Mouse (Mus musculus) granulocyte monocyte progenitor cell, adult 5-6 weeks (primary cell): Measurements from ENCODE around the gene Kif19a. TPM values are rescaled to one million over a fixed set of nuclear protein-coding genes. Genes with fewer than 3 reads are reported as not detected.

Experiments used
- ATAC-seq: replicated peaks from 2 replicates; pipeline ENCODE4 v1.8.0; 2016; ENCODE audit warnings: mild to moderate bottlenecking, moderate TSS enrichment, inconsistent platforms; ENCODE audit not compliant: poor library complexity, severe bottlenecking
- total RNA-seq, 2 experiments: library from RNA; stranded (forward) in 1 of 2; stranded (reverse) in 1 of 2; fragments of 200-712, 200-1000 nt in 1 of 2; fragments of >200 nt in 1 of 2; fragmentation: Nextera tagmentation in 1 of 2; gene quantifications; 2 replicates each; pipeline ENCODE4 v1.2.3; 2014 to 2017

The Kif19a gene
- 1.3 TPM in 1 of 2 replicates, not detected in the other for total RNA-seq (2014; fragmentation: Nextera tagmentation)
- total RNA-seq (2017): not detected in 2 replicates

DNA sequence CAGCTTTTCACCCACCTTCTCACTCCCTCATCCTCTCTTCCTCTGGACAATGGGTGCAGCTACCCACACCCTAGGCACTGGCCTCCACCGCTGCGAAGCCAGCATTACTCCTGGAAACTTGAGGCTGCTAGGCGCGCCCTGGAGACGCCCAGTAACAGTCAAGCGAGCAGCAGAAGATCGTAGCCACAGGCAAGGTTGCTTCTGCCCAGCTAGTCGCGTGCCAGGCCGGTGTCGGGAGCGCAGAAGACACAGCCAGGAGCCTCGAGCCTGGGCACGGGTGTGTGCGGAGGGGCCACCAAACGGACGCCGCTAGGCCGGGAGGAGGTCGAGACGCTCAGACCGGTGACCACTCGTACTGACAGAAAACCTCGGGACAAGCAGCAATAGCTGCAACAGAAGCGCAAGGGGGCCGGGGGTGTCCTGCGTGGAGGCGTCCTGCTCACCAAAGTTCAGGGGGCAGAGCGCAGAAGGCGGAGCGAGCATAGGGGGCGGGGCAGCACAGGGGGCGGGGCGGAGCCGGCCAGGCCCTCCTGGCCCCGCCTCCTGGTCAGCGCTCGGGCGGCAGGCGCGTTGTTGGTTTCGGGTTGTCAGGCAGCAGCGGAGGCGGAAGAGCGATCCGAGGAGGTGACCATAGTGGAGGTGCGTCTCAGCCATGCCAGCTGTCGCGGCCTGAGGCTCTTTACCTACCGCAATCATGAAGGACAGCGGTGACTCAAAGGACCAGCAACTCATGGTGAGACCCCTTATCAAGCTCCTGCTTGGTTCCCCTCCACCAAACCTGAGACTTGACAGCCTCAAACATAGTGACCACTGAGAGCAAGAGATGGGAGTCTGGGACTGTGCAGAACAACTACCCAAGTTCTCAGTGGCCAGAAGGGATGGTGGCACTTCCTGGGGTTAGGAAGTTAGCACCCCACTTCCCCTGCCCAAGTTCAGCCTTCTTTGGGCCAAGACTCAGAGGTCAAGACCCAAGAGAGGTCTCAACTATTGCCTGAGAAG is at the start of gene Kif19a:
Kif19a (plus strand) TSS at position 569 of the 999 bp plus-strand sequence.
- peak; percentile 84 for ATAC-seq

DNA sequence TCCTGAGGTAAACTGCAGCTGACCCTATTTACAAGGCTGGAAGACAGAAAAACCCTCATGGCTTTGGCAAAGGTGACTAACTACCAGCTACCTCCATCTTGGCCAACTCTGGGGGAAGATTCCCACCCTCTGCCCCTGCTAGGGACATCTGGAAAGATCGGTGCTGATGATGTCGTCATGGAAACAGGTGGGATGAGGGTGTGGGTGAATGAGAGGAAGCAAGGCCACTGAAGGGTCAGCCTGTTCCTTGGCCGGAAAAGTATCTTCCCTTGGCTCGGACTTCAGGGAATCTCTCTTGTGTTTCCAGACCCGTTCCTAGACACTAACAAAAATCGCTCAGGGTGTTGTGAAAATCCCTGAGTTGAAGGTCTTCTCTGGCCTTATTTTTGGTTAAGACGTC is 49.7 kb upstream of the Kif19a start:
- ATAC-seq: no peak

DNA sequence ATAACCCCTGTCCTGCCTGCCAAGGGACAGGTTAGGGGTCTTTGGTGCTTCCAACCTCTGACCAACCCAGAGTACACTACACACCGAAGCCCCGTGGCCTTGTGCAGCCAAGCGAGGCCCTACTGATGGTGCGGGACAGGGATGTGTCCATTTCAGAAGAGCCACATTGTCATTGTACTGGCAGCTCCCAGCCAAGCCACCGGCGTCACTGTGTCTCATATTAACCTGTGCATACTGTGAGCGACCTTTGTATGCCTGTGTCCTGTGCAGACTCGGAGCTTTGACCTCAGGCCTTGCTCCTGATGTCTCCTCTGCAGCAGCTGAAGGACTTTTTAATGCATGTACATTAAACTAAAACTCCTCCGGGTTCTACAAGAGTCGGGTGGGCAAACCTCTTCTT is 44.7 kb upstream of the Kif19a start:
- ATAC-seq: no peak

DNA sequence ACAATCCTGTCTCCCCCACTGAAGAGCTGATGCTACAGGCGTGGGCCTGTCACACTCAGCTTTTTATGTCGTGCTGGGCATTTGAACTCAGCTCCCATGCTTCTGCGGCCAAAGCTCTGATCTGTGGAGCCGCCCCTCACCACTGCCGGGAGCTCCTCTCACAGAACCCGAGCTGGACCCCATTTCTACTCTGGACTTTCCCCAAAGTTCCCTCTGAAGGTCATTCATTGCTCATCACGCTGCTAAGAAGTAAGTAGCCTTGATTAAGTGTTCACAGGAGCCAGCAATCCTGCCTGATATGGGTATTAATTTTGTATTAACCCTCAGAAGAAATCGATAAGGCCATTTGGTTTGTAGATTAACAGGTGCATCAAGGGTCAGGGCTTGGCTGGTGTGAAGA is 42.8 kb upstream of the Kif19a start:
- ATAC-seq: no peak

DNA sequence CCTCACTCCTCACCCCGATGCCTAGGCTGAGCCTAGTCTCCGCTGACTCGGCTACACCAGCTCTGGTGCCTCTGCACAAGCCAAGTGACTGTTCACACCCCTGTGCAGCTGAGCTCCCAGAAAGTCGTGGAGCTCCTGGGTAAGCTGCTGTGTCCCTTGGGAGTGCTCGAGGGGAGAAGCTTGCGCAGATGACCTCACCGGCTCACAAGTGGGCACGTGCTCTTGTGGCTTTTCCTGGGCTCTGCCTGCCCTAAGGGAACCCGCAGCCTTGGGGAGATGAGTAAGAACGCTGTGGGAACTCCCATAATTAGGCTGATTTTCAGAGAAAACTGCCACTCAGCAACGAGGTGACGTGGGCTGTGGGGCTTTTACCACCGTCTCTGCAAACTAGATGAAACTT is 42.2 kb upstream of the Kif19a start:
- no peak for ATAC-seq

DNA sequence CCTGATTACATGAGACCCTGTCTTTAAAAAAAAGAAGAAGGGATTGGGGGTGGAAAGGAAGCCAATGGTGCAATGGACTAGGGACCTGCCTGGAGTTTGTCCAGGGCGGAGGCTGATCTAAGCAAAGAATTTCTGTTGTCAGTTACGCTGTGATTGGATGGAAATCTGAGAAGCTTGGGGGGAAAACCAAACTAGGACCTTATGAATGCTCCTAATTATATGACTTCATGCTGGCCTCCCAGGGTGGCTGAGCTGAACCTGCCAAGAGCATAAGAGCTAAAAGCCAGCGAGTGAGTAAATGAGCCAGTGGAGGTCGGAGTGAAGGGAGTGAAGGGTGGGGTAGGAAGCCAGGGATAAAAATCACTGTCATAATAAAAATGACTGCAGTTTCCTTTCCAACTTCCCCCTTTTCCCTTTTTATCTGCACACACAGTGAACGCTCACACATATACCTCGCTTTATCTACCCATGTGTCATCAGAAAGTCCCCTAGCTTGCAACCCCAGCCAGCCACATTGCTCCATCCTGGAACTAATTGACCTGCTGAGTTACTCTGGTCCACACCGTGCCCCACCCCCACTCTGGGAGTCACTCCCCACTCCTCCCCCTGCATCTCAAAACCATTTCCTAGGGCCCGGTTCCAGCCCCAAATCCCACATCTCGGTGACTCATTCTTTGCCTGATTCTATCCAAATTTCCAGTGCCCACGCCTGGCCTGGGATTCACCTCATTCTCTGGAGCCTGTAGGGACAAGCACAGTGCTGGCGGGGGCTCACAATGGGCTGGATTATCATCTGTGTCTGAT is 40.2 kb upstream of the Kif19a start:
- ATAC-seq: peak; percentile 24; the same call in 1 of the 2 replicates

DNA sequence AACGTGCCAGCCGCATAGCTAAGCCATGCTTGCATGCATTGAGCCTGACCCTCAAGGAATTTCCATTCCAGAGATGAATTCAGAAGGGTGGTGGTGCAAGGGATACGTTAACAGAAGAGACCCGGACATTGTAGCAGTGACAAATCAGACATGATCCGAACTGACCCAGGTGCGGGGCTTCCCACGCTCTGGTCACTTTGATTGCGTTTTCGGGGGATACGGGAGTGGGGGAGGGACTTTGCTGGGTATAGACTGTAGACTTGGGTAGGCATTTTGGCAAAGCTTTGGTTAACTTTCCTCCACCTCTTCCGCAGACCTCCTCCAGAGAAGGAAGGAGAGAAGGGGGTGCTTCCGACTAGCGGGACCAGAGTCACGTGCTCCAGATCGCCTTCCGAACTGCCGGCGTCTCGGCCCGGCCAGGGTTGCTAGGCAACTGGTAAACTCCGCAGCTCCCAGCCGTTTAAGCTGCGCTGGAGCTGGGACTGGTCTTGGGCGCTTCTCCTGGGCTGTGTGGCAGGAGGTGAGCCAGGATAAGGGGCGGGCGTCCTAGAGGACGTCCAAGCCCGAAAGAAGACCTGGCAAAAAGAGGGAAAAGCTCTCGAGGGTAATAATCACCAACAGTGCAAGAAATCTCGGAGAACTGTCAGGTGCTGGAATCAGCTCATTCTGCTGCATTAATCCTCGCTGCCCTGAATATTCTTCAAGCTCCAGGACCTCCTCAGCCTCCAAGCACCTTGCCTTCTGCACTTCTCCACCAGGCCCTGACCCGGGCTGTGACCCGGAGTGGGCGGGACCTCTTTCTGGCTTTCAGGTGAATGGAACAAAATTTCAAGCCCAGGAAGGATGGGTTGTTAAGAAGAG is 38.0 kb upstream of the Kif19a start, which contains the start of gene Dnaic2:
Dnaic2 (plus strand) TSS at position 444 of the 861 bp plus-strand sequence.
- peak; percentile 85 for ATAC-seq

DNA sequence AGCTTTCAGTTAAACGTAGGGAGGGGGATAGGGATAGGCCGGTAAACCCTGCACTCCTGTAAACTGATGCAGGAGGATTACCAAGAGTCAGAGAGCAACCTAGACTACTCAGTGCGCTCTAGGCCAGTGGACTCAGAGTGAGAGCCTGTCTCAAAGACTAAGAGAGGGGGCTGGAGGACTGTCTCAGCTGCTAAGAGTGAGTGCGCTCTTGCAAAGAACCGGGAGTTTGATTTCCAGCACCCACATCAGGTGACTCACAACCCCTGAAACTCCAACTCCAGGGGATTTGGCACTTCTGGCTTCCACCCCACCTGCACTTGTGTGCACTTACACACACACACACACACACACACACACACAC is 37.4 kb upstream of the Kif19a start:
- no peak for ATAC-seq

DNA sequence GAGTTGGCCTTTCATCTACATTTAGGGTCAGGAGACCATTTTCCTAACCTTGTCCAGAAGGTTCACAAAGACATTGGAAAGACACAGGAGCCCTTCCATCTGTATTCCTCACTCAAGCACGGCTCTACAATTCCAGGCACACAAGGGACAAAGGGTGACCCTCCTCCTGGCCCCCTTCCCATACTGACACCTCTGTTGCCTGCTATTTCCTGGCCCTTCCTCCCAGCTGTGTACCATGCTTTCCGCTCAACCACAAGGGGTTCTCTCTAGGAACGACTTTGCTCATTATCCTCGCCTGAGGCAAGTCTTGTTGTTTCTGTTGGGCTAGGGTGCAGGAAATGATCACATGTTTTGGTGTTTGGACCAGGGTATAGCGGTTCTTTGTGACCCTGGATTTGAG is 36.9 kb upstream of the Kif19a start:
- ATAC-seq: no peak

DNA sequence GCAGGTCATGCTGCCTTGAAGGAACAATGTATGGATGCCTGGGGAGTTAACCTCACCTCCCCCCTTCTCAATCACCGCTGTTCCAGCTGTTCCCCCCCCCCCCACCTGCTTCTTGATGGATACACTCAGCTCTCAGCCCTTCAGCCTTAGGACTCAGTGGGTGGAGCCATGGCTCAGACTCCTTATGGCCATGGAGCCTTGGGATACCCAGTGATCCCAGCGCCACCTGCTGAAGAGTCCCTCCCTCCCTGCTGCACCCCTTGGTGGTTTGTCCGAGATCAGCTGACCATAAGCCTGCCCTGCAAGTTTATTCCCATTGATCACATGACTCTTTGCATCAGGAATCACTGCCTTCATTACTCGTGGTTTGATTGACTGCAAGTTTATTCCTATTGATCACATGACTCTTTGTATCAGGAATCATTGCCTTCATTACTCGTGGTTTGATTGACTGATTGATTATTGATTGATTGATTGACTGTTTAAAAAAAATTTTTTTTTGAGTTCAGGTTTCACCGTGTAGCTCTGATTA is 35.3 kb upstream of the Kif19a start:
- no peak for ATAC-seq

DNA sequence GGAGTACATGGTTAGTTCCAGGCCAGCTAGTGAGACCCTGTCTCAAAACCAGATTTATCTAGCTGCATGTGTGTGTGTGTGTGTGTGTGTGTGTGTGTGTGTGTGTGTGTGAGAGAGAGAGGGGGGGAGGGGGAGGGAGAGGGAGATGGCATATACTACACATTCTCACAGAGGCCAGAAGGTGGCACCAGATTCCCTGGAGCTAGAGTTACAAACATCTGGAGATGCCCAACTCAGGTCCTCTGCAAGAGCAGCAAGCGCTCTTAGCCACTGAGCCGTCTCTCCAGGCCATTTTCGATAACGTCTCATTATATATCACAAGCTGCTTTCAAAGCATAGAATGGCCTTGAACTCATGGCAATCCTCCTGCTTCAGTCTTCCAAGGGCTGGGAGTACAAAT is 33.5 kb upstream of the Kif19a start:
- ATAC-seq: no peak

DNA sequence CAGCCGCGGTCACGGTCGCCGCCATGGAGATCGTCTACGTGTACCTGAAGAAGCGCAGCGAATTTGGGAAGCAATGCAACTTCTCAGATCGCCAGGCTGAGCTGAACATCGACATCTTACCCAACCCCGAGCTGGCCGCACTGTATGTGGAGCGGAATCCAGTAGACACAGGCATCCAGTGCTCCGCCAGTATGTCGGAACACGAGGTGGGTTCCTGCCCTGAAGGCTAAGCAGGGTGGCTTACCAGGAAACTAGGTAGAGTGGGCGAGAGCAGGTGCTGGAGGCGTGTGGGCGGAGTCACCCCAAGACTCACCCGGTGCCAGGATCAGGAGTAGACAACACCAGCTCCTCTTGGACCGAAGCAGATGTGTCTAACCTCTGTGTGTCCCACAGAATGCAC is 32.3 kb upstream of the Kif19a start:
- ATAC-seq: no peak; the same call in 1 of the 2 replicates

DNA sequence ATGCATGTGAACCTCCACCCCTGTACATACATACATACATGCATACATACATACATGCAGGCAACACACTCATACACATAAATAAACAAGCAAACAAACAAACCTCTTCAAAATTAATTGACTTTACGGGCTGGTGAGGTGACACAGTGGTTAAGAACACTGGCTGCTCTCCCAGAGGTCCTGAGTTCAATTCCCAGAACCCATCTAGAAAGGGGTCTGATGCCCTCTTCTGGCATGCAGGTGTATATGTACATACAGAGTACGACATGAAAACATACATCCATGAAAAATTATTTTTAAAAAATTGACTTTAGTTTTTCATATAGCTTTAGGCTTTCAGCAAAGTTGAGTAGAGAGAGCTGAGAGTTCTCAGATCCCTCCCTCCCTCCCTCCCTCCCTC is 29.1 kb upstream of the Kif19a start:
- no peak for ATAC-seq

DNA sequence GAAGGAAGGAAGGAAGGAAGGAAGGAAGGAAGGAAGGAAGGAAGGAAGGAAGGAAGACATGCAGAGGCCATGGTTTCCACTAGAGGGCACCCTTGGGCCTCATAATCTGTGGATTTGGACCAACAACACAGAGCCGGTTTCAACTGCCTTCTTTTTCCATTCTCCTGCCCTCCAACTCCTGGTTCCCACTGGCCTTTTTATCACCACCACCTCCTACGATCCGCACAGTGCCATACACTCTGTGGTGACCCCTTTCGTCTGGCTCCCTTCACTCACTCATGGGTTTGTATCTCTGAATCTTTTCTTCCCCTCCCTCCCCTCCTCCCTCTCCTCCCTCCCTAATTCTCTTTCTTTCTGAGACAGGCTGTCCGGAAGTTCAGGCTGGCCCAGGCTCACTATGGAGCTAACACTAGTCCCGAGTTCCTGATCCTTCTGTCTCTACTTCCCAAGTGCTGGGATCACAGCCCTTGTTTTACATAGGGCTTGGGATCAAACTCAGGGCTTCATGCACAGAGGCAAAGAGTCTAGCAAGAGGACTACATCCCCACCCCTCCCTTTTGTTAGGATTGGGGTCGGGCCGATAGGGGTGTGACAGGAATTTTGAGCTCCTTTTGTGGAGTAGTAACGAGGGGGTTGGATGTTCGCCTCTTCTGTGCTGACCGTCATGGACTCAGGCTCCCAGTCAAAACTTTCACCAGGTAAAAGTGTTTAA is 28.1 kb upstream of the Kif19a start:
- ATAC-seq: no peak

DNA sequence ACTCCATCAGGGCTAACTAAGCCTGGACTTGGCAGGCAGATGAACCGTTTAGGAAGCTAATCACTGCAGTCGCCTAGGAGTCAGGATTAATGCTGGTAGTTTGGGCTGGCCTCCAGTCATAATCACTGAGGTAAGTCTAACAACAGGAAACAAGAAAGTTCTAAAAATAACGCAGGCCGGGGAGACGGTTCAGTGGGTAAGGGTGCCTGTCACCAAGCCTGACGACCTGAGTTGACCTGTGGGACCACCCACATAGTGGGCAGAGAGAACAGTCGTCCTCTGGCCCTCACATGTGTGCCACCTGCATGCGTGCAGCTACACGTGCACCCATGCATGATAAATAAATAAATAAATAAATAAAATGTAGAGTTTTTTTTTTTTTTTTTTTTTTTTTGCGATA is 24.6 kb upstream of the Kif19a start:
- ATAC-seq: no peak

DNA sequence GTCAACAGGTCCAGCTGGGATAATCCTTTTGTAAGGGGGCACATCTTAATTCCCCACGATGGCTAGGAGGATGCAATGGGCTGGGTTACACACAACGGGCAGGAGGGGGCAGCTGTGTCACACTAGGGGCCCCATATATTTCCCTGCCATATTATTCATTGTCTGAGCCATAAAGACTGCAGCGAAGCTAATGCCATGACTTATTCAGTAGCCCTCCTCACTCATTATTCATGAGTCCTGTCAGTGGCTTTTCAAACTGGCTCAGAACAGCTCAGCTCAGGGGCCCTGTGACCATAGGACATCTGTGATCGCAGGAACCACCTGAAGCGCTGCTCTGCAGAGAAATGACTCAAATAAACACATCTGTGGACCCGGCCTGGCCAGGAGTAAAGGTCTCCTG is 23.7 kb upstream of the Kif19a start:
- no peak for ATAC-seq

DNA sequence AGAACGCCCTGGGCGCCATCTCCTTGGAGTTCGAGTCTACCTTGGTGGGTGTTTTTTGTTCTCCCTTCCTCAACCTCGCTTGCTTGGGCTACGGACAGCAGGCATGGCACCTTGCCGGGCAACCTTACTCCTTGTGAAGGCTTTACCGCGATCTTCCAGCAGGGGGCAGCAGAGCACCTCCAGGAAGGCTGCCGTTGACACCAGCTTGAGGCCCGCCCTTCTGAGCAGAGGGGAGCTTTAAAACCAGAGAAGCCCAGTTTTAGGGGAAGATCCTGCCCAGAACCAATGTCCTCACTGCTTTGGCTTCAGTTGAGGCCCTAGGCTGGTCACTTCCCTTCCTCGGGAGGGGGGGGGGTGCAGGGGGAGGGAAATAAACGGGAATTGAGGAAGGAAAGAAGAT is 20.1 kb upstream of the Kif19a start:
- ATAC-seq: peak; percentile 93

DNA sequence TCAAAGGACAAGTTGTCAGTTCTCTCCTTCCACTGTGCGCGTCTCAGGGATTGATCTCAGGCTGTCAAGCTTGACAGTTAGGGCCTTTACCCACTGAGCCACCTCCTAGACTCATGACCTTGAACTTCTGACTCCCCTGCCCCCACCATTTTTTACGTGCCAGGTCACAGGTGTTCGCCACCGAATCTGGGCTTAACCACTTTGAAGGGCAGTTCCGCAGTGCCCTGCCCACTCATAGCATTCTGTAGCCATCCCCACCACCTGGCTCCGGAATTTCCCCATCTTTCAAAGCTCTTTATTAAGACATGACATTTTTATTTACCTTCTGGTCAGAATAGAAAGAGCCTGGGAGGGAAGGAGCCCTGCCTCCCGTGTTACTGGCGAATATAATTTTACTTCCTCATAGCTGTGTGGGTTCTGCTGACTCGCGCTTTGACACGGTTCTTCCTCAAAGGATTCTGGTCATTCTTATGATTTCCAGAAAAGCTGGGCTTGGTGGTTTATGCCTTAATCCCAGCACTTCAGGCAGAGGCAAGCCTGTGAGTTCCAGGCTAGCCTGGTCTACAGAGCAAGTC is 17.5 kb upstream of the Kif19a start:
- peak; percentile 39; the same call in 1 of the 2 replicates for ATAC-seq

DNA sequence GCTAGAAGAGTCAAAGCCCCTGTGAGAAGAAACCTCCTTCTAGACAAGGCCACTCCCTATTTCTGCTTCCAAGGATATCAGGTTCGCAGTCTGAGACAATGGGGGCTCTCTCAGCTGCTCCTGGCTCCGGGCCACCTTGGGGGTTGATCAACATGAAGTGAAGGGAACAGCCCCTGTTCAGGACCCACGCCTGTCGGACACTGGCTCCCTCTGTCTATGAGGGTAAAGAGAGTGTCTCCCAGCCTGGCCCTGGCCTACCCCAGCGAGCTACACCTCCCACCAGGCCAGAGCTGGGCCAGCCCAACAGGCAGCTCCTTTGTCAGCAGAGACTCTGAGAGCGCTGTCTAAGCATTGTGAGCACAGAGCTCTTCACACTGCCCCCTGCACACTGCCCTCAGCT is 4.7 kb downstream of the Kif19a start:
- ATAC-seq: no peak
